Comparison of ENCODE assay signal across 17 mouse cellular contexts in genomic region chr15:85662673-85663072, GRCm38 (mm10).
DNase-seq lines count a peak whose midpoint lies in the region; ATAC-seq and TF ChIP-seq lines count a peak whose summit lies in the region.
"Had no signal": no experiment of that assay in that cellular context is flagged by ENCODE, and none has a peak within 500 bp of the region (broad histone marks: within the 10 kb centered on the region; RNA-seq: fewer than 3 reads in every experiment).

No protein-coding gene starts in this region.

- H3K4me3 ChIP-seq in left cerebral cortex, adult 2 months = no peak overlapping the region
- H3K4me3 ChIP-seq in myocyte = no peak overlapping the region
- H3K4me3 ChIP-seq: embryonic facial prominence, embryonic 12.5 days; forebrain, embryonic 12.5 days; heart, embryonic 13.5 days; hindbrain, embryonic 12.5 days had no signal

- no peak overlapping the region for H3ac ChIP-seq in myocyte (ENCODE audit: control insufficient read depth, insufficient read length)

- CTCF ChIA-PET in Patski (lab: Charles Lee) = no interaction called here

- intact Hi-C loops in heart, postnatal 14 days (cut with DNase I) = no loop called here
- intact Hi-C loops in left cerebral cortex, adult 2 months (cut with DNase I) = no loop called here
- intact Hi-C loops in left cerebral cortex, postnatal 14 days (cut with DNase I) = no loop called here

- no peak for ATAC-seq in Patski
- ATAC-seq in megakaryocyte, adult 5-6 weeks (ENCODE audit: poor library complexity, severe bottlenecking) = no peak
- ATAC-seq: hindbrain, embryonic 16.5 days; inflammation-experienced regulatory T-cells, adult 6 months had no signal

- H3K4me2 ChIP-seq in myocyte (ENCODE audit: low read depth) = peak overlapping the region; percentile 98
- H3K4me2 ChIP-seq: embryonic facial prominence, embryonic 12.5 days; forebrain, embryonic 12.5 days; heart, embryonic 13.5 days; hindbrain, embryonic 12.5 days had no signal

- DNase-seq in heart, adult 11 months = peak; percentile 94
- no peak for DNase-seq in heart, postnatal 14 days
- DNase-seq in left cerebral cortex, adult 2 months (ENCODE audit: extremely low spot score in 1 of 2, low spot score in 2 of 2) = no peak
- DNase-seq in left cerebral cortex, postnatal 14 days (ENCODE audit: low spot score in 2 of 2) = no peak
- DNase-seq in Patski (ENCODE audit: low read depth, low spot score) = peak; percentile 10
- no peak for DNase-seq in thymus, adult 18-20 months
- DNase-seq: adrenal gland, adult 2 months; adrenal gland, postnatal 25 days; heart, postnatal 4 days had no signal

- no peak for TF ChIP-seq POLR2A in myocyte (IDR thresholded peaks at IDR 0.05; ENCODE audit: insufficient read length, low read depth)

- TF ChIP-seq CTCF in left cerebral cortex, adult 2 months (IDR thresholded peaks at IDR 0.05) = no peak
- TF ChIP-seq CTCF in Patski (IDR thresholded peaks at IDR 0.05) = no peak

- POLR2A ChIA-PET in Patski (lab: Charles Lee) = interaction anchor here (16.3 kb wide), 1 partner anchor 19 kb away, joined by 300 read pairs; no protein-coding TSS in a partner anchor

- peaks cover 100% of the 10 kb centered on the region for H3K79me2 ChIP-seq in myocyte (ENCODE audit: control insufficient read depth, insufficient read depth)

- no peaks in the 10 kb centered on the region for H3K27me3 ChIP-seq in Patski
- H3K27me3 ChIP-seq in myocyte (ENCODE audit: control insufficient read depth, insufficient read depth, insufficient read length) = no peaks in the 10 kb centered on the region

- H3K36me3 ChIP-seq in myocyte (ENCODE audit: control insufficient read depth, insufficient read depth) = no peaks in the 10 kb centered on the region
- H3K36me3 ChIP-seq: embryonic facial prominence, embryonic 12.5 days; forebrain, embryonic 12.5 days; hindbrain, embryonic 12.5 days had no signal

- H3K27ac ChIP-seq in left cerebral cortex, adult 2 months = peak overlapping the region; percentile 40
- H3K27ac ChIP-seq: embryonic facial prominence, embryonic 12.5 days; forebrain, embryonic 12.5 days; heart, embryonic 13.5 days; hindbrain, embryonic 12.5 days had no signal

- in situ Hi-C loops in Patski (cut with MboI; ENCODE audit: low pct_unique_long_range_greater_than_20kb) = no loop called here

TF ChIP-seq in myocyte, 11 proteins besides CTCF, POLR2A, EP300 and RAD21:
- TF ChIP-seq USF1 (IDR thresholded peaks at IDR 0.05; ENCODE audit: low read depth) (no peak), CEBPB (IDR thresholded peaks at IDR 0.05; ENCODE audit: insufficient read depth, poor library complexity, severe bottlenecking) (no peak), TCF3 (IDR thresholded peaks at IDR 0.05; ENCODE audit: insufficient read length, low read depth) (no peak), POLR2AphosphoS2 (IDR thresholded peaks at IDR 0.05; ENCODE audit: insufficient read length, low read depth) (no peak), REST (IDR thresholded peaks at IDR 0.05; ENCODE audit: insufficient read depth, insufficient read length) (no peak), MYOD1 (IDR thresholded peaks at IDR 0.05; ENCODE audit: control insufficient read depth in 1 of 3, insufficient read length in 2 of 3, low read depth in 2 of 3) (no peak), SRF (IDR thresholded peaks at IDR 0.05; ENCODE audit: control insufficient read depth, insufficient read length, low read depth) (no peak), MYOG (IDR thresholded peaks at IDR 0.05; ENCODE audit: control insufficient read depth in 1 of 3, insufficient read depth in 1 of 3, insufficient read length in 2 of 3, low read depth in 2 of 3) (no peak), TCF12 (IDR thresholded peaks at IDR 0.05; ENCODE audit: insufficient read depth, poor library complexity, severe bottlenecking) (no peak), MAX (IDR thresholded peaks at IDR 0.05; ENCODE audit: low read depth) (no peak), E2F4 (IDR thresholded peaks at IDR 0.05; ENCODE audit: insufficient read depth) (no peak)

Comparison
In these comparisons a context has a peak if more than half of its experiments do, and no peak if none do; other contexts are left out.
1. DNase-seq: peak in heart, adult 11 months (single experiment) and Patski (single experiment); none in heart, postnatal 14 days (0 of 2), left cerebral cortex, adult 2 months (0 of 2), left cerebral cortex, postnatal 14 days (0 of 2) and thymus, adult 18-20 months (0 of 2).